Mouse (Mus musculus): ENCODE measurements at regions not wholly inside any gene's neighbourhood (a gene's known extent, or its start where the extent isn't known, plus 50 kb on each side); places are given as distances from the start of the nearest gene placed in this dataset.

- DNase-seq = no peak
Measured at GRCm38 (mm10) chr5:44416844-44417589, 190.6 kb upstream of the Tapt1 start.

GRCm38 (mm10) chr5:44414441-44414840 lies 188.0 kb upstream of the Tapt1 start:
- DNase-seq = no peak

- DNase-seq = no peak
Measured at GRCm38 (mm10) chr5:44403300-44403699, 176.9 kb upstream of the Tapt1 start.

- no peak for DNase-seq
Measured at GRCm38 (mm10) chr5:44400573-44401332, 174.3 kb upstream of the Tapt1 start.

- DNase-seq = no peak
Measured at GRCm38 (mm10) chr5:44387237-44387810, 160.9 kb upstream of the Tapt1 start.

GRCm38 (mm10) chr5:44386176-44386575 lies 159.8 kb upstream of the Tapt1 start:
- no peak for DNase-seq

GRCm38 (mm10) chr5:44383049-44383448 lies 156.6 kb upstream of the Tapt1 start:
- DNase-seq = no peak

GRCm38 (mm10) chr5:44370006-44370405 lies 143.6 kb upstream of the Tapt1 start:
- no peak for DNase-seq

GRCm38 (mm10) chr5:44352324-44352723 lies 125.9 kb upstream of the Tapt1 start:
- DNase-seq = no peak

- DNase-seq = no peak
Measured at GRCm38 (mm10) chr5:44341457-44342014, 115.1 kb upstream of the Tapt1 start.

GRCm38 (mm10) chr5:44338662-44339061 lies 112.2 kb upstream of the Tapt1 start:
- no peak for DNase-seq

- DNase-seq = no peak
Measured at GRCm38 (mm10) chr5:44335756-44336155, 109.3 kb upstream of the Tapt1 start.

- DNase-seq = no peak
Measured at GRCm38 (mm10) chr5:44319626-44320025, 93.2 kb upstream of the Tapt1 start.

- no peak for DNase-seq
Measured at GRCm38 (mm10) chr5:44306769-44307557, 80.5 kb upstream of the Tapt1 start.

GRCm38 (mm10) chr5:44303886-44304855 lies 77.7 kb upstream of the Tapt1 start:
- DNase-seq = peak; percentile 28

- DNase-seq = peak; percentile 63
Measured at GRCm38 (mm10) chr5:44284384-44284783, 58.0 kb upstream of the Tapt1 start.
